Mouse (Mus musculus) intestine, embryonic 15.5 days (tissue): ENCODE data around the gene Rfx7. TPM values are rescaled to one million over a fixed set of nuclear protein-coding genes. Genes with fewer than 3 reads are reported as not detected.
"Not testable (repeated sequence)": the region's sequence is repeated elsewhere in the genome, so short reads cannot be mapped to it uniquely, and the experiment has no call there.

Experiments
- ATAC-seq: fragments of 200-750 bp; cut with Nextera tagmentation; 2 replicates; pipeline ENCODE4 v1.8.0; 2017; ENCODE audit warnings: moderate TSS enrichment, moderate library complexity
- H3K27ac ChIP-seq: fragments of 300-500 bp; sonication (generic); 2 replicates; pipeline ENCODE4 v1.5.1; 2015; ENCODE audit warnings: mild to moderate bottlenecking, inconsistent platforms
- H3K27me3 ChIP-seq: fragments of 300-500 bp; sonication (generic); replicated peaks from 2 replicates; pipeline ENCODE4 v1.6.1; 2015; ENCODE audit warnings: inconsistent platforms
- H3K36me3 ChIP-seq: fragments of 300-500 bp; sonication (generic); 2 replicates; pipeline ENCODE4 v1.6.1; 2015; ENCODE audit warnings: inconsistent platforms
- H3K4me1 ChIP-seq: fragments of 300-500 bp; sonication (generic); replicated peaks from 2 replicates; pipeline ENCODE4 v1.6.1; 2015; ENCODE audit warnings: inconsistent platforms
- H3K4me2 ChIP-seq: fragments of 300-500 bp; sonication (generic); replicated peaks from 2 replicates; pipeline ENCODE4 v1.6.1; 2015; ENCODE audit warnings: mild to moderate bottlenecking, inconsistent platforms
- H3K4me3 ChIP-seq: fragments of 300-500 bp; sonication (generic); replicated peaks from 2 replicates; pipeline ENCODE4 v1.5.1; 2015; ENCODE audit warnings: inconsistent platforms
- H3K9ac ChIP-seq: fragments of 300-500 bp; sonication (generic); 2 replicates; pipeline ENCODE4 v1.6.1; 2015; ENCODE audit warnings: inconsistent platforms
- H3K9me3 ChIP-seq: fragments of 300-500 bp; sonication (generic); 2 replicates; pipeline ENCODE4 v1.6.1; 2016; ENCODE audit warnings: inconsistent platforms
- WGBS: fragments of 180-500 bp; shearing (Covaris S2); methylation state at CpG from one replicate; pipeline ENCODE4 v1.1.7; 2015; 5-methylcytosine and 5-hydroxymethylcytosine counted together
- polyA plus RNA-seq: library from polyadenylated mRNA; unstranded; fragments of >200 nt; fragmentation: Nextera tagmentation; extraction: Ambion mirVana; gene quantifications from 2 replicates; pipeline ENCODE4 v1.2.1, GENCODE M21; 2015

The Rfx7 gene
- polyA plus RNA-seq, 1 experiment from 2014 or later = 10.9 TPM

DNA sequence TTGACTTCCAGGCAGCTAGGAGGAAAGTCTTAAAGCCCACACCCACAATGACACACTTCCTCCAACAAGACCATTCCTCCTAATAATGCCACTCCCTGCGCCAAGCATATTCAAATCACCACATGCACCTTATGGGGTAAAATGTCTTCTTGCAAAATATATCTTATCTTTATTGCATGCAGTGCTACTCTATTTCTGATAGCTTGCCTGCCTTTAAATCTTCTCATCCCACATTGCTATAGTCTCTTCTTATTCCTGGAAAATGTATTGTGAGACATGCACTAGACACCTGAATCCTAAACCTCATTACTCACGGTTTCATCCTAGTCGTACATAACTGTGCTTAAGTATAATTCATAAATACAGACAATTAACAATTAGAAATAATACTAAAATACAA, 31.2 kb downstream of the Rfx7 start:
- no peak for ATAC-seq
- no peaks in the 10 kb centered on the region for H3K27me3 ChIP-seq
- H3K36me3 ChIP-seq = no peaks in the 10 kb centered on the region
- no peaks in the 10 kb centered on the region for H3K9me3 ChIP-seq
- no peak overlapping the region for H3K4me2 ChIP-seq
- no peak overlapping the region for H3K27ac ChIP-seq
- H3K9ac ChIP-seq = no peak overlapping the region
- no peaks in the 10 kb centered on the region for H3K4me1 ChIP-seq
- H3K4me3 ChIP-seq = no peak overlapping the region
- WGBS = 88% methylated on average over 3 of the region's 3 CpGs

DNA sequence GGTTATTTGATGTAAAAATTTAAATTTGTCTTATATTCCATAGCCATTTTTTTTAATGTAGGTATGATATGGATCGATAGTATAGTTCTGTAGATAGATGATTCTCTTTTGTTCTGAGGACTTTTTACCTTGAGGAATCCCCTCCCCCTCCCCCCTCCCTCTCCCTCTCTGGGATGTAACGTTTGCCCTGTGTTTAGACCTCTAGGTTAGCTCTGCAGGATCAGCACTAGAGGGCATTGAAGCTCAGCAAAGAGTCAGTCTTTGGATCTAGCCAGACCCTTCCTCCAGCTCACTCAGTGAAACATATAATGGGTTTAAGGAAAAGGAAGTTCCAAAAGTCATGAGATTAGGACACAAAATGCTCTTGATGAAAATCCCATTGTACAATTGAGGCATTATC, 35.1 kb downstream of the Rfx7 start:
- no peaks in the 10 kb centered on the region for H3K27me3 ChIP-seq
- H3K27ac ChIP-seq = no peak overlapping the region
- H3K4me2 ChIP-seq = no peak overlapping the region
- no peaks in the 10 kb centered on the region for H3K36me3 ChIP-seq
- no peak for ATAC-seq
- no peaks in the 10 kb centered on the region for H3K9me3 ChIP-seq
- 51% methylated on average over 2 of the region's 2 CpGs for WGBS
- H3K9ac ChIP-seq = no peak overlapping the region
- H3K4me1 ChIP-seq = no peaks in the 10 kb centered on the region
- no peak overlapping the region for H3K4me3 ChIP-seq

DNA sequence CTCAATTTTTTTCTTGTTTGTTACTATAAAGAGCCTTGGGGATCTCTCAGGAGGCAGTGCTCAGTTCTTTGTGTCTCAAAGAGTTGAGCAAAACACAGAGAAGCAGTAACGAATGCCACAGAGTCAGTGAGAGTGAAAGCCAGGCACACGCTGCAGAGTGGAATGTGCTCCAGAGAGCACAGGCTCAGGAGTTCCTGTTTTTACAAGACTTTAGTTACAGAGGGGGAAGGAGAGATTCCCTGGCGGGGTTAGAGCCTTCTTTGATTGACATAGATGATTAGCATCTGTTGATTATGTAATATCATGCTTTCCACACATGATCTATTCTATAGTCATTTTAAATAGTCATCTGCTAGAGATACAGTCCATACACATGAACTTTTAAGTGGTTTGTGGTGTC, 48.2 kb downstream of the Rfx7 start:
- no peak overlapping the region for H3K9ac ChIP-seq
- H3K4me2 ChIP-seq = no peak overlapping the region
- H3K36me3 ChIP-seq = no peaks in the 10 kb centered on the region
- no peaks in the 10 kb centered on the region for H3K9me3 ChIP-seq
- no peaks in the 10 kb centered on the region for H3K4me1 ChIP-seq
- no peaks in the 10 kb centered on the region for H3K27me3 ChIP-seq
- no peak for ATAC-seq
- no peak overlapping the region for H3K27ac ChIP-seq
- WGBS = 35% methylated on average over 3 of the region's 3 CpGs
- no peak overlapping the region for H3K4me3 ChIP-seq

DNA sequence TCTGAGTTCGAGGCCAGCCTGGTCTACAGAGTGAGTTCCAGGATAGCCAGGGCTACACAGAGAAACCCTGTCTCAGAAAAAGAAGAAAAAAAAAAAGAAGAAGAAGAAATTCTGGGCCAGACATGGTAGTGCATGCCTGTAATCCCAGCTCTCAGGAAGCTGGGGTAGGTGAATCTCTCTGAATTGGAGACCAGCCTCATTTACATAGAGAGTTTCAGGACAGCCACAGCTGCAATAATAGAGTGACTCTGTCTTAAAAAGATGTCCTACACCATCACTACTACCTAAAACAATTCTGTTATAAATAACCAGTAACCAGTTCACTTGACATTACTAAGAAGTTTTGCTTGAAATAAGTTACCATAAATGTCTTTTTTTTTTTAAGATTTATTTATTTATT, 58.8 kb downstream of the Rfx7 start:
- Histone ChIP-seq H3K4me2 (no peak overlapping the region), H3K9me3 (no peaks in the 10 kb centered on the region), H3K4me1 (no peaks in the 10 kb centered on the region), H3K36me3 (no peaks in the 10 kb centered on the region), H3K27me3 (no peaks in the 10 kb centered on the region), H3K9ac (no peak overlapping the region), H3K27ac (no peak overlapping the region), H3K4me3 (no peak overlapping the region)
- ATAC-seq = no peak
- WGBS = 96% methylated on average over 1 of the region's 1 CpGs

DNA sequence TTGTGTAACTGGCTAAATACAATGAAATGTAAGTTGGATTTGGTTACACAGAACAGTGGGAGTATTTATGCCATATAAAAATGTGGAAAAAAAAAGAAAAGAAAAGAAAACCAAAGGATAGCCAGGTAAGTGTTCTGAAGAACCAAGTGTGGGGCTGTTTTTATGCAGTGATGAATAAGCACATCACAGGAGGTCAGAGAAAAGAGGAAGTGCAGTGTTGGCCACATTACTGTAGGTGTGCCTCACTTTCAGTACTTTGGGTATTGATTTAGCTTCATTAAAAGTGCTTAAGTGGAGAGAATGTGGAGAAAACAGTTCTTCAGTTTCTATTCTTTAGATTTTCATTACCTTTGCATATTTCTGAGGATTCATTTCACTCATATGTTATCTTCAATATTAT, 60.0 kb downstream of the Rfx7 start:
- Histone ChIP-seq H3K4me2 (no peak overlapping the region), H3K27ac (no peak overlapping the region), H3K9ac (no peak overlapping the region), H3K9me3 (no peaks in the 10 kb centered on the region), H3K4me1 (no peaks in the 10 kb centered on the region), H3K27me3 (no peaks in the 10 kb centered on the region), H3K36me3 (no peaks in the 10 kb centered on the region), H3K4me3 (no peak overlapping the region)
- ATAC-seq = no peak

DNA sequence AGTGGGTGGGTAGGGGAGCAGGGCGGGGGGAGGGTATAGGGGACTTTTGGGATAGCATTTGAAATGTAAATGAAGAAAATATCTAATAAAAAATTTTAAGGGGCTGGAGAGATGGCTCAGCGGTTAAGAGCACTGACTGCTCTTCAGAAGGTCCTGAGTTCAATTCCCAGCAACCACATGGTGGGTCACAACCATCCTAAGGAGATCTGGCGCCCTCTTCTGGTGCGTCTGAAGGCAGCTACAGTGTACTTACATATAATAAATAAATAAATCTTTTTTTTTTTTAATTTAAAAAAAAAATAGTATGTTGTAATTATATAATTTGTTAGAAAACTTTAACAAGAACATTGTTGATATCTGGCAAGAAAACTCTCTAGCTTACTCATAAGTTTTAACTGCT, 62.6 kb downstream of the Rfx7 start:
- 81% methylated on average over 4 of the region's 4 CpGs for WGBS
- H3K27me3 ChIP-seq, H3K9me3 ChIP-seq, H3K36me3 ChIP-seq, H3K27ac ChIP-seq, H3K4me3 ChIP-seq, H3K9ac ChIP-seq, H3K4me2 ChIP-seq, ATAC-seq, H3K4me1 ChIP-seq: not testable (repeated sequence)

DNA sequence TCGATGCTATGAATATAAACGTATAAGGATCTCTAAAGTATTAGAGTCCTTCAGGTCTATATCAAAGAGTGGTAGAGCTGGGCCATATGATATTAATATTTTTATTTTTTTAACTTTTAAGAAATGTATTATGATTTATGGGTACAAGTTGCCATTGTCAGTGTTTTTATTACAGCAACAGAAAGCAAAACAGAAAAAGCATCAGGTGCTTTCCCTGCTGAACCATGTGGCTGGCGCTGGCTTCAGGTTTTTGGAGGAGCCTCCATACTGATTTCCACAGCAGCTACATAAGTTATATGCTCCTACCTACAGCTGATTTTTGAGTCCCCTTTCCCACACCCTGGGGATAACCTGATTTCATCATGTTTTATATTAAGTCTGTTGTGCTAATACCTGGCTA, 68.1 kb downstream of the Rfx7 start:
- Histone ChIP-seq H3K27me3 (no peaks in the 10 kb centered on the region), H3K9me3 (no peaks in the 10 kb centered on the region), H3K4me1 (no peaks in the 10 kb centered on the region), H3K4me3 (no peak overlapping the region), H3K4me2 (no peak overlapping the region), H3K9ac (no peak overlapping the region), H3K27ac (no peak overlapping the region), H3K36me3 (no peaks in the 10 kb centered on the region)
- ATAC-seq = no peak
- WGBS = 91% methylated on average over 3 of the region's 3 CpGs

DNA sequence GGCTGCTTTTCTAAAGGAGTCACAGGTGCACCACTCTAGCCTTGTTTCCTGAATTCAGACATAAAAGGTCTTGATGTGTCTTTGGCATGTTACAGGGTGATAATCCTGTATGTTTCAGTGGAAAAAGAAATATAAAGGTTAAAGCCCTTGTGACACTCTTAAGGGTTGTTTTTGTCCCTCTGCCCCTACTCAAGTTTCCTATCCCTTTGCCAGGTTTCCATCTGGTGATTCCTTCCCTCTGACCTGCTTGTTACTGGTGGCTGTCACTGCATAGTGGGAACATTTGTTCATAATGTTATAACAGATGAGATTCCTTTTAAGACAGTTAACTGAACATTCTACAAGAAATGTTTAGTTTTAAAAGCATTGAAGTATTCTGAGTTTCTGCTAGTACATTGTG, 77.7 kb downstream of the Rfx7 start:
- Histone ChIP-seq H3K4me3 (no peak overlapping the region), H3K4me1 (no peaks in the 10 kb centered on the region), H3K36me3 (no peaks in the 10 kb centered on the region), H3K27me3 (no peaks in the 10 kb centered on the region), H3K27ac (no peak overlapping the region), H3K9me3 (no peaks in the 10 kb centered on the region), H3K4me2 (no peak overlapping the region), H3K9ac (no peak overlapping the region)
- no peak for ATAC-seq

DNA sequence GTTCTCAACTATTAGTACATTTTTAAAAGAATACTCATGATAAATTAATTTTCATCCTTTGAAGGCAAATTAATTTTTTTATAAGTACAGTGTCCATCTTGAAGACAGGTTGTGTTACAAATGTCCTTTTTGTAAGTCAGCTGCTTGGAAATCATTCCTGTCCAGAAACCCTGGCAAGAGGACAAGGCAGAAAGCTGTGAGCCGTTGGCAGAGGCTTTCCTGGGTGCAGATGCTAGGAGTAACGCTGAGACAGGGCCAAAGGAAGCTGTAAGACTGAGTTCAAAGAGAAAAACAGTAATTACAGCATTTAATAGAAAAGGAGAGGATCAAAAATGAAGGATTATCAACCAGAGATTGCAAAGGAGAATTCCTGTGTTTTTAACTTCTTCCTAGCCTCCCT, 81.8 kb downstream of the Rfx7 start:
- Histone ChIP-seq H3K9me3 (no peaks in the 10 kb centered on the region), H3K36me3 (peaks cover 22% of the 10 kb centered on the region), H3K27me3 (no peaks in the 10 kb centered on the region), H3K27ac (no peak overlapping the region), H3K4me3 (no peak overlapping the region), H3K4me1 (no peaks in the 10 kb centered on the region; the same call in 1 of the 2 replicates), H3K4me2 (no peak overlapping the region), H3K9ac (no peak overlapping the region)
- ATAC-seq = no peak
- WGBS = 72% methylated on average over 2 of the region's 2 CpGs

DNA sequence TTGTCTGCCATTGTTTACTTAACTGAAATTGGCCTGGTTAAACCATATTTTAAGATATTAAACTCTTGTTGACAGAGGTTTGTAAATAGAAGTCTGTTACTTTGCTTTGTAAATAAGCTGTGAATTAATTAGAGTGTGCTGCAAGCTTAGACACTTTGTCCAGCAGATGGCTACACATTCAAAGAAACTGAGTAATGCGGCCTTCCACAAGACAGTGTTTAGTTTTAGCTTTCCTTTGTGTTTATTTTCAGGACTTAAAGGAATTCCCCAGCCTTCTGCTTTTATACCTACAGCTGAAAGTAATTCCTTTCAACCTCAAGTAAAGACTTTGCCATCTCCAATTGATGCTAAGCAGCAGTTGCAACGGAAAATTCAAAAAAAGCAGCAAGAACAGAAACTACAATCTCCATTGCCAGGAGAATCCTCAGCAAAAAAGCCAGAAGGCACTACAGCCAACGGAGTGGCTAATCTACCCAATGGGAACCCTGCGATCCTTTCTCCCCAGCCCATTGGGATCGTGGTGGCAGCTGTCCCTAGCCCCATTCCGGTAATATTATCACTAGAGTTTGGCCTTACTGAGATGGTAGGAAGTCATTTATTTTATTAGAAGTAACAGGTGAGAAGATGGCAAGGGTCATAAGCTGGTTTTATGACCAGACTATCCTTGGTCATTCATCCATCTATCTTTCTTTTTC, 82.9 kb downstream of the Rfx7 start:
- H3K9me3 ChIP-seq = no peaks in the 10 kb centered on the region
- no peak overlapping the region for H3K9ac ChIP-seq
- no peak overlapping the region for H3K4me3 ChIP-seq
- no peak for ATAC-seq
- H3K36me3 ChIP-seq = peaks cover 25% of the 10 kb centered on the region
- H3K4me1 ChIP-seq = no peaks in the 10 kb centered on the region; the same call in 1 of the 2 replicates
- H3K27ac ChIP-seq = no peak overlapping the region
- H3K27me3 ChIP-seq = no peaks in the 10 kb centered on the region
- WGBS = 59% methylated on average over 6 of the region's 6 CpGs
- H3K4me2 ChIP-seq = no peak overlapping the region

DNA sequence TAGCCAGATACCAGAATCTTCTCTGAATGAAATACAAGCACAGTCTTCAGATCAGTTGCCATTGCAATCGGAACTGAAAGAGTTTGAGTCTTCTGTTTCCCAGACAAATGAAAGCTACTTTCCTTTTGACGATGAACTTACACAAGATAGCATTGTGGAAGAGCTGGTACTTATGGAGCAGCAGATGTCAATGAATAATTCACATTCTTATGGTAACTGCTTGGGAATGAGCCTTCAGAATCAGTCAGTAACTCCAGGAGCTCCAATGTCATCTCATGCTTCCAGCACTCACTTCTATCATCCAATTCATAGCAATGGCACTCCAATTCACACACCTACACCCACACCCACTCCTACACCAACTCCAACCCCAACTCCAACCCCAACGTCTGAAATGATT, 86.0 kb downstream of the Rfx7 start:
- no peak overlapping the region for H3K4me2 ChIP-seq
- WGBS = 85% methylated on average over 3 of the region's 3 CpGs
- H3K27ac ChIP-seq = no peak overlapping the region
- H3K27me3 ChIP-seq = no peaks in the 10 kb centered on the region
- H3K9me3 ChIP-seq = no peaks in the 10 kb centered on the region
- peaks cover 25% of the 10 kb centered on the region for H3K36me3 ChIP-seq
- no peak overlapping the region for H3K9ac ChIP-seq
- ATAC-seq = no peak
- no peak overlapping the region for H3K4me3 ChIP-seq
- no peaks in the 10 kb centered on the region; the same call in 1 of the 2 replicates for H3K4me1 ChIP-seq

DNA sequence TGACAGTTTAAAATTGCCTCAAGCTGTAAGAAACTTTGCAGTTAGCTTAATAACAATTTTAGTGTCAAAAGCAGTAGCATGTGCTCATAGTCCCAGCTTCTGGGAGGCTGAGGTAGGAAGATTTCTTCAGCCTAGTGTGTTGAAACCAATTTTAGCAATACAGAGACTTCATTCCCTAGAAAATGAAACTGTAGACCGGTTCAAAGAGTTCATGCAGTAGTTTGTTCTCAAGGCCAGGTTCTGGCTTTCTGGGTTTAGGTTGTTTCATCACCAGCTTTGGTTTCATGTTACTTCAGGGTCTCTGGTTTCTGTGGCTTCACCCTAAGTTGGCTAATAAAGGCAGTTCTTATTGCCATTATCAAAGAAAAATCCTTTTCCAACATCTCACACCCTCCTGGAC, 91.6 kb downstream of the Rfx7 start:
- H3K9me3 ChIP-seq = no peaks in the 10 kb centered on the region

DNA sequence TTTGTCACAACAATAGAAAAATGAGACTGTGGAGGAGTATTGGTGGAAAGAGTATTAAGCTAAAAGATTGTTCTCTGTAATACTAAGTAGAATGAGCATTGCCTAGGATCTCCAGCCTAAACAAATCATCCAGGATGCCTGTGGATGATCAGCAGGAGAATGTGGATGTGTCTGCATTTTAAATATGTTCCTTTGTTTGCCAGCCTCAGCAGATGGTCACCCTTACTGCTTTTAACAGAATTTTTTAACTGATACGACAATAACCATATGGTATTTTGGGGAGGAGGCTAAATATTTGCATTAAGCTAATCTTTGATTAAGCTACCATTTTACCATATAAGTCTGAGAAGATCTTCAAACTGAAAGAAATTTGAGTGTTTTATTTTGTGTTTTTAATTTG, 95.6 kb downstream of the Rfx7 start:
- 23% methylated on average over 1 of the region's 1 CpGs for WGBS
- H3K36me3 ChIP-seq = no peaks in the 10 kb centered on the region
- no peak overlapping the region for H3K27ac ChIP-seq
- no peak overlapping the region for H3K4me3 ChIP-seq
- peaks cover 16% of the 10 kb centered on the region; the same call in 1 of the 2 replicates for H3K4me1 ChIP-seq
- H3K9ac ChIP-seq = no peak overlapping the region
- no peaks in the 10 kb centered on the region for H3K9me3 ChIP-seq
- ATAC-seq = no peak
- H3K4me2 ChIP-seq = no peak overlapping the region
- no peaks in the 10 kb centered on the region for H3K27me3 ChIP-seq

More for the DNA sequence above, 91.6 kb downstream of the Rfx7 start:
- ATAC-seq = no peak
- H3K36me3 ChIP-seq = peaks cover 3% of the 10 kb centered on the region; the same call in 1 of the 2 replicates
- H3K4me1 ChIP-seq = peaks cover 13% of the 10 kb centered on the region; the same call in 1 of the 2 replicates
- H3K27me3 ChIP-seq = no peaks in the 10 kb centered on the region
- no peak overlapping the region for H3K4me2 ChIP-seq
- no peak overlapping the region for H3K27ac ChIP-seq
- H3K9ac ChIP-seq = no peak overlapping the region
- no peak overlapping the region for H3K4me3 ChIP-seq
- 91% methylated on average over 1 of the region's 1 CpGs for WGBS
